Mouse (Mus musculus) frontal cortex, postnatal 25 days (tissue): ENCODE measurements around the gene Smyd3.

Source experiments
- DNase-seq, 2 experiments: peaks; one replicate each; pipeline ENCODE4 v3.0.0; 2022; ENCODE audit warnings: low spot score in 2 of 2

Gene Smyd3

DNA sequence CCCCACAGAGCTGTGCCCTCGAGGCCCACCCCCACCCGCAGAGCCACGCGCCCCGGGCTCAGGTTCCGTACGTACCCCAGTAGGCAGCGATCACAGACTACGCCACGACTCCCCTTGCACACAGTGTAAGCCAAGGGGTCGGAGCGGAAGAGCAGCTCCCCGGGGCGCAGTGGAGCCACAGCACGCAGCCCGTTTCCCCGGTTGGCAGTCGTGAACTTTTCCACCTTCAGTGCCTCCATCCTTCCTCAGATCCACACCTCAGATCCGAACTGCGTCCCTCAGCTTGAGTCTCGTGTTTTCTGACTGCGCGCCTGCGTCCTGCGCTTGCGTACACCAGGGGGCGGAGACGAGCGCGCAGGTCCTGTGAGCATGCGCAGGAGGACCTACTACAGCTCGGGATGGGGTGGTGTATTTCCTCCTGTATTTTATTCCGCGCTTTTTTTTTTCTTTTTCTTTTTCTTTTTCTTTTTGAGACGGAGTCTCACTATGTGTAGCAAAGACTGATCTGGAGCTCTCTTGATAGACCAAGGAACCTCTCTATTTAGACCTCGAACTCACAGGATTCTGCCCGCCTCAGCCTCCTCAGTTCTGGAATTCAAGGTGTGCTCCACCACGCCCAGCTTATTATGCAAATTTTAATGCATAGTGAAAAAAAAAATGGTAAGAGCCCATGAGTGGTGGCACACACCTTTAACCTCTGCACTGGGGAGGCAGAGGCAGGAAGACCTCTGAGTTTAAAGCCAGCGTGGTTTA, at the start of gene Smyd3:
Smyd3 (minus strand) TSS at position 329 of the 753 bp plus-strand sequence.
- peak; percentile 48 to 68 for DNase-seq

DNA sequence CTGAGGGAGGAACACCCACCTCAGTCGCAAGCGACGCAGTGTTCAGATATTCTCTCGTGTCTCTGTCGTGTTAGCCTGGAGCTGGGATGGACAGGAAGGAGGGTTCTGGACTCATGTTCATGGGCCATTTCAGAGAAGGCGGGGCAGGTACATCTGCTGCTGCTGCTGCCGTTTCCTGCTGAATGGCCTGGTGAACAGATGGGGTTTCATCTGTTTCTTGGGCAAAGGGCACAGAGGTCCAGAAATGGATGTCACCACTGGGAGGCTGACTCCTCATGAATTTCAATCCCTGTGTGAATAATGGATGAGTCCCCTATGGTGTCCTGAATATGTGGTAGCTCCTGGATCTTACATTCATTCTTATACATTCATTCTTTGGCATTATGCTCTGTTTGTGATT, 49.7 kb upstream of the Smyd3 start:
- no peak for DNase-seq

DNA sequence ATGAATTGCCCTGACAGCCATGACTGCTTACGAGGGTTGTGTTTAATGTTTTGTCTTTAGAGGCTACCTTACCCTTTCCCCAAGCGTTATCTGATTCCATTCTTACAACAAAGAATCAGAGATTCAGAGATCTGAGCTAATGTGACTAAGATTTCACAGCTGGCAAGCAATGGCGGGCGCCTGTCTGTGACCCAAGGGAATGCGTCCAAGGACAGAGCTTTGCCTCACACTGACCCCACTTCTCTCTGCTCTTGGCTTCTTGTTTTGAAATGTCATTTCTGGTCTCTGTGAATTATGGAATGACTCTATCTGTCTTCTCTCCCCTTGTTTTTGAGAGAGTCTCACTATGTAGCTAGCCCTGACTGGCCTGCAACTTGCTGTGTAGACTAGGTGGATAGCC, 46.1 kb upstream of the Smyd3 start:
- DNase-seq, result no peak

DNA sequence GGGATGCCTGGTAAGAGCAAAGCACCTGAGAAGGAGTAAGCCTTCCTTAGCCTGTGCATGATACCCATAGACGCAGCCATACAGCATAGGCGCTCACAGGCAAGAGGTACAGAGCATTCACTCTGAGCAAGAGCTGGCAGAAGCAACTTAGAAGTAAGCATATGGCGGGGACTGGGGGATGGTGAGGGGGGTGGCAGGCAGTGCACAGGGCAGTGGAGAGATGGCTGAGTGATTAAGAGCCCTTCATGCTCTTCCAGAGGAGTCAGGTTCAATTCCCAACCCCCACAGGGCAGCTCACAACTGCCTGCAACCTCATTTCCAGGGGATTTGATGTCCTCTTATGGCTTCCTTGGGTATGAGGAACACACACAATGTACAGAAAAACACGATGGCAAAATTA, 45.4 kb upstream of the Smyd3 start:
- DNase-seq, result no peak

DNA sequence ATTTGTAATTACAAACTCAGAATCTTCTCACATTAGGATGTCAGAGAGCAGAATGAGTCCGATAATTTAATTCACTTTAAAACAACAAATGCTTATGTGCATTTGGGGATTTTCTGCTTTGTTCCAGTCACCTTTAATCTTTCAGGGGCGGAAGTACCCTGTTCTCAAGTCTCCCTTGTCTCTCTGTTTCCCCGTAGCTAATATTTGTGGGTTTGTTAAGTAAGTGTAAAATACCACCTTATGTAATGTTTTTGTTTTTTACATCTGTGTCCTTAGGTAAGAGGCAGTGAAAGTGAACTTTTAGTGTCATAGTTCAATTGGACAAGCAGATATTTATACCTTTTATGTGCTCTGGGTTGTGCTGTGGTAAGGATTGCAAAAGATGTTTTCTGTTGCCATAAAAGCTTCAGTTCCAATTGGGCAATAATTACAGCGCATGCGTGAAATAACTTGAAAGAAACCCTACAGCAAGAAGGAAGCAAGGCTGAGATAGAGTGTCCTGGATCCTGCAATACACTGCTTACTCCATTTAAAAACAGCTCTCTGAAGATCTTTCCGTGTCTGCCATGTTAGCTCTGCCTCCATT, 43.1 kb upstream of the Smyd3 start:
- no peak for DNase-seq

DNA sequence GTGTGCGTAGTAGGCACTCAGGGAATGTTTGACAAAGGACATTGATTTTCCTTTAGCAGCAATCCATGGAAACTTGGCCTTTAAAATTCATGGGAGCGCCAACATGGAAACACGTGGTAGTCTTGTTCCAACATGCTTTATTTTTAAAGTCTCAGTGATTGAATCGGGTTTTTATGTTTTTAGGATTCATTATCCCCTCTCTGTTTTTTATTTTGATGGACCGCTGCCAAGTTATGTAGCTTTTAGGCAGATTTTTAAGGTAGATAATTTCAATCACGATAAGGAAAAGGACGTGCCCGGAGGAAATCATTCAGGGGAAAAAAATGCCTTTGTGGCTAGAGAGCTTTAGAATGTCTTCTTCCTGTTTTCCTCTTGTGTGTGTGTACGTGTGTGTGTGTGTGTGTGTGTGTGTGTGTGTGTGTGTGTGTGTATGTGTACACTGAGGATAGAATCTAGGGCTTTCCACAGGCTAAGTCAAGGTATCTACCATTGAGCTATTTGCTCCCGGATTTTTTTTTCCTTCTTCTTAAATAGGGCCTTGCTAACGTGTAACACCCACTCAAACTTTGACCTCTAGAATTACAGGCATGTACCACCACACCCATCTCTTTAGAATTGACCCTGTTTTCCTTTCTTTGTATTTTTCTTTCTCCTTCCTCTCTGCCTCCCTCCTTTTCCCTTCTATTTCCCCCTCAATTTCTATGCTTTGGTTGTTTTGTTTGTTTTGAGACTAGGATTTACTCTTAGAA, 41.8 kb upstream of the Smyd3 start:
- DNase-seq, result no peak

DNA sequence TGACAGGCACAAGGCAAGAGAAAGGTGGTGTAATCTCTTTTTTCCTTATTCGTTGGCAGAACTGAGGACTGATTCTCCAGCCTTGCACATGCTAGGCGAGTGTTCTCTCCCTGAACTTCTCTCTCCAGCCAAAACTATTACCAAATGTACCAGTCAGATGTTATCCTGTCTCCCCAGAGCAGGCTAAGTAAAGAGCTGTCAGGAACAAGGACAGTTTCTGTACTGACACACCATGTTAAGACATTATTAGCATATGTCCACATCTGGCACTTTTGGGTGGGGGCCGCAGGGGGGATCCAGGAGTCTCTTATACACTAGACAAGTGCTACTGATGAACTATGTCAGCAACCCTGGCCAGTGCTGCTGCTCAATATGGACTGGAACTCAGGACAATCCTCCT, 39.1 kb upstream of the Smyd3 start:
- DNase-seq, result no peak

DNA sequence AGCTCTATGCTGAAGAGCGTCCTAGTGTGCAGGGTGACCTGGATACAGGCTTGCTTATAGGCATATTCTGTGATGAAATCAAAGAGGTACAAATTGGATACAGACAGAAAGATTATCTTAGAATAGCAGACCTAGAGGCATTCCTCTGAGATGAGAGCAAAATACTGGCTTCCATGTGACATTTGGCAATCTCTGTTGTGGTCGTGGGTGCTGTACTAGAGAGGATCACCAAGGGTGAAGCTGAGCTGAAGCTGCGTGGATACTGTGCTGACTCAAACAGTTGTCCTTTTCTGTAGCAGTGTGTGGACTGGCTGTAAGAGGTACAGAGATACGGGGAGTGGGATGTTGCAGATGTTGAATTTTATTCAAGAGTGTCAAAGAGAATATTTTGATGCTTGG, 36.1 kb upstream of the Smyd3 start:
- no peak for DNase-seq

DNA sequence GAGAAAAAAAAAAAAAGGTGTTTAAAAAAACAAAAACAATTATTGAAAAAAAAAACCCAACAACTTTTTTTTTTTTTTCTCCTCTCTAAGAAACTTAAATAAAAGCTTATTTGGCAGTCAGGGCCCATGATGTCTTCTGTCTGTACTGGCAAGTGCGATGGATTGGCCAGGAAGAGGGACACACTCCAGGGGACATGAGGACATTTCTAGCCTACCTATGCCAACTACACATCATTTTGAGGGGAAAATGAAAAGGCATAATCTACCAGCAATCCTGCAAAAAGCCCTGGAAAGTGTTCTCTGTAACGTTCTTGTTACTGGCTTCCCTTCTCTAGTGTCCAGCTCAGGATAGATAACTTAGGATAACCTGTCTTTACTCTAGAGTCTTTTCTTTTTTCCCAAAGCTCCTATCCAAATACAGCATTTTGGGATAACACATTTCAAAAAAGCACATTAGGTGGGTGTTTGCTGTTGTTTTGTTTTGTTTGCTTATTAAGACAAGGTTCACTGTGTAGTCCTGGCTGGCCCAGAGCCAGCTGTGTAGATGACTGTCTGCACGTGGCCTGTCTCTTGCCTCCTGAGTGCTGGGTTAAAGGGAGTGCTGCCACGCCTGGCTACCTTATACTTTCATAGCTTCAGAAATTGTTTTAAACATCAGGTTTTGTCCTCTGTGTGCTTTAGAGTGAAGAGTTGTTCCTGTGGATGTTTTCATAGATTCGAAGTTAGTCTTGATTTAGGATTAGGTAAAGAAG, 35.5 kb upstream of the Smyd3 start:
- no peak for DNase-seq

DNA sequence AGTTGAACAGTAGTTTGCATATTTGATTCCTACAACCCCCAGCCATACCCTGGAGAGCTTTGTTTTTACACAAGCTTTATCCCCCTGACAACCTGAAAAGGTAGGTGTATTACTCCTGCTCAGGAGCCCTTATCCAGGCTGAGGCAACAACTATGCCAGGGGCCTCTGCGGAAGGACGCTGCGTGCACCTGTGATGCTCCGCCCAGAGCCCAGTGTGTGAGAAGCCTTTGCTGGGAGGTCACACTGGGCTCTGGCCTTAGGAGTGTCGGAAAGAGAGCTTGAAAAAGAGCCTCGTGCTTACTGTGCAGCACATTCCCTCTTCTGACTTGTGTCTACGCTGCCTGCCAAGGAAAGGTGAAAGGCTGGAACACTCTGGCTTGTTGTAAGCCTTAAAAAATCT, 34.9 kb upstream of the Smyd3 start:
- DNase-seq, result no peak

DNA sequence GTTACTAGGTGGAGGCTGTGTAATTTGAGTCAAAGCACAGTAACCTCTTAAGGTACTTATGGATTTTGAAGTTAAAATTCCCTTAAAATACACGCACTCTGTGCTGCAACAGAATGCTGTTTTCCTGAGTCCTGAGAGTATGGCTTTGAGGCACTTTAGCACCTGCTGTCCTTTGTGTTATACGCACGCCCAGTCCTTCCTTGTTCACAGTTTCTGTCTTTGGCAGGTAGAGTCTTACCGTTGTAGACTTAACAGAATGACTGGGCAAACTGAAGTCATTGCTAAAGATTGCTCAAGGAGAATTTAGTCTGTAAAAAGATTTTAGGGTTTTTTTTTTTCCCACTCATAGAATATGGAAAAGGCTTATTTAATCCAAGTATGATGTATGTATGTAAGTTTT, 34.1 kb upstream of the Smyd3 start:
- no peak for DNase-seq

DNA sequence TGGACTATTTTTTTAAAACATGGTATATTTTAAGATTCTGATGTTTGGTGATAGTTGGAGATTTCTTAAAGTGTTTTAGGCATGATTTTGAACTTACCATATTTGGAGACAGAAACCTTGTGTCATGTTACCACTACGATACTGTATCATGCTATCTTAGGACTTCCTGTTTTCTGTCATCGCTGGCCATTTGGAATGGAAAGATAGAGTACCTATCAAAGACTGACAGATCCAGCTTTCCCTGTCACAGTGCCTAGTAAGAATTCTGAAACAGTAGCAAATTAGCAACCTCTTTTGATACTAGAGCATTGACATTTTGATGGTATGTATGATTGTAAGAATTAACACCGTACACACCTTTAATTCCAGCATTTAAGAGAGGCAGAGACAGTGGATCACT, 33.5 kb upstream of the Smyd3 start:
- DNase-seq, result no peak

DNA sequence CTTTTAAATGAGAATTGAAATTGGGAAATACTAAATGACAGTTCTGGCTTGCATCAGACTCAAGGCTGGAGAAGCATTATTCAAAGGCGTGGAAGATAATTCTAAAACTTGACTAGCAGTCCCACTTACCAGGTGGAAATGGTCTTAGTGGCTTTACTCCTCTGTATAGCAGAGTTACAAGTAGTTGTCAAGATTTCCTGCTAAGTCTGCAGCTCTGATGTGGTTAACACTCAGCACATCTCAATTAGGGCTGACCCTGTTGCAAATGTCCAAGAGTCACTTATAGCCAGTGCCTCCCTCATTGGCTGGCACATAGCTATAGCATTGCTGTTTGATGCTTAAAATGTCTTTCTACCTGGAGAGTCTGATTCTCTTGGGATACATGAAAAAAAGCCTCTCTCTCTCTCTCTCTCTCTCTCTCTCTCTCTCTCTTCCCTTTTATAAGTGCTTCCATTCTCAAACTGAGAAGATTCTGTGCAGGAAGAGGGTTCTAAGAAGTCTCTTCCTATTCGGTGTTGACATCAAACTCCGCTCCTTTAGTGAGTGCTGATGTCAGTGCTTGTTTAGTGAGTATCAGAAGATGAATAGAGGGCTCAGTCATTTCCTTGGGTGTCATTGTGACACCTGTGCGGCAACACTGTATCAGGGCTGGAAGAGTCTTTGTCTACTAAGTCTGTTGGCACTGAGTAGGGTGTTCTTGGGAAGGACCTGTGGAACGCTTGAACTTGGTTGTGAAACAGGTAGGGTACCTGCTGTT, 31.3 kb upstream of the Smyd3 start:
- DNase-seq, result no peak

DNA sequence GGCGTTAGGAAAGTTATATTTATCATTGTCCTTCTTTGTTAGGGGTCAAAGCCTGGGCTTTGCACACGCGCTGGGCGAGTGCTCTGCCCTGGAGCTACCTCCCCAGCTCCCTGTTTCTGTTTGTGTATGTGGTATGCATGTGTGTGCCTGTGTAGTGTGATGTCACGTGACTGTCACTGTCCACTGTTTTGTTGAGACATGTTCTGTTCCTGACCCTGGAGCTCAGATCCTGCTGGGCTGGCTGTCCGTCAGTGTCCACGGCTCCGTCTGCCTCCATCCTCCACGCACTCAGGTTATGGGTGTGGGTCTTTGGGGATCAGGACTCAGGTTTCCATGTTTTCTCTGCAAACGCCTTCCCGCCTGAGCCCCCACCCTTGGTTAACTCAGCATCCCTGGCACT, 30.4 kb upstream of the Smyd3 start:
- no peak for DNase-seq

DNA sequence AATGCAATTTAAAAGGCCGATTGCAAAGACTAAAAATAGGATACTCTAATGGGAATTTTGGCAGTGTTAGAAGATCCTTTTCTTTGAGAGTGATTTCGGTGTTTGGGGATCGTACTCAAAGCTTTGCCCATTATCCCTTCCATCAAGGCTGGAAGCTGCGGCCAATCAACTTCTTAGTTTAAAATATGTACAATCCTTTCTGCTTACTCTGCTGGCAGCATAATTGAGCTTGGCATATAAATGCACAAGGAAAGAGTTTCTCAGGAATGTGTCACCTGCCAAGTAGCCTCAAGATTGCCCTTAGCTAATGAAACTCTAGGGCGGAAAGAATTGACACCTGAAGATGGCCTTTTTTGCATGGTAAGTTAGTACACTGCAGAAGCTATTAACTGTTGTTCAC, 29.3 kb upstream of the Smyd3 start:
- no peak for DNase-seq

DNA sequence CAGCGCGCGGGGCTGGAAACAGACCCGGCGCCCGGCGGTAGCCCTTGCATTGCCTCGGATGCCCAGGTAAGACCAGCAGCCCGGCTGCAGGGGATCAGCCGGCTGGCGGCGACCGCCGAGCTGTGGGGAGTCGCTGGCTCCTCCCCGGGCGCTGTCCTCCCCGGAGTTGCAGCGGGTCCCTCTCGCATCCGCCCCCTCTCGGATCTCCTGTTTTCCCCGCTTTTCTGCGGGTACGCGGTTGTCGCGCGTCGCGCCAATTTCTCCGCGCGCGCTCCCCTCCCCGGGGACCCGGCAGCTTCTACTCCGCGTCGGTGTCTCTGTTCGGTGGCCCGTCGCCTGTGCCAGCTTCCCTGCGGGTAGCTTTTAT, 28.7 kb upstream of the Smyd3 start:
- DNase-seq, result no peak

DNA sequence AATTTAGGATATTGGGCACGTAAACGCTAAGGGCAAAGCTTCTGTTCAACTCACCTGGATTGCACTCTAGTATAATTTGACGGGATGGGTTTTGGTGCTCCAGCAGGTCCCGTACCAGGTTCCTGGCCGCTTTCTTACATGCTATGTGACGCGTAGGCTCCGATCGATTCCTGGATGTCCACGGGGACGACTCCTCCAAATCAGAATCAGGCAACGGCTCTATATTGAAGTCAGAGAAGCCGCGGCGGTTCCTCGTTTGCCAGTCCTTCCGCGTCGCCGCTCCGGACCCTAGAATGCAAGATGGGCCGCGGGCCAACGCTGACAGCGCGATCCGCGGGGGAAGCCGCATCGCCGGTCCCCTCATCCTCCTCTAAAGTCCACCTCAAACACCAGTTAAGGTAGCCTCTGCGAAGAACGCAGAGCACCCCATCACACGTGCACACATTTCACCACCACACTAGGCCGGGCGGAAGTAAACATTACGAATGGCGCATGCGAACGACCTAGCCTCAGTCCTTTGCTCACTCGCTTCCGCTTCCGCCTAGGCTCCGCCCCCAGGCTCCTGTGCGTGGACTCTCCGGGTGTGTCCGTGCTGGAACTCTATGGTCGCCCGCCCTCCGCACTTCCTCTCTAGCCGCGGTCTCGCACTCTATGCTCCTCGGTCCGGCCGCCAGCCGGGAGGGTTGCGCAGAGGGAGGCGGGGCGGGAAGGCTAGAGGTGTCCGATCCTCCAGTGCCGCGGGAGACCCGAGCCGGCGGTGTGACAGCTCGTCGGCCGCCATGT, 28.1 kb upstream of the Smyd3 start, which contains the start of the genes Tfb2m and Cnst:
Tfb2m (minus strand) TSS at position 500 of the 783 bp plus-strand sequence.
Cnst (plus strand) TSS at position 603 of the 783 bp plus-strand sequence.
- peak; percentile 94 for DNase-seq

DNA sequence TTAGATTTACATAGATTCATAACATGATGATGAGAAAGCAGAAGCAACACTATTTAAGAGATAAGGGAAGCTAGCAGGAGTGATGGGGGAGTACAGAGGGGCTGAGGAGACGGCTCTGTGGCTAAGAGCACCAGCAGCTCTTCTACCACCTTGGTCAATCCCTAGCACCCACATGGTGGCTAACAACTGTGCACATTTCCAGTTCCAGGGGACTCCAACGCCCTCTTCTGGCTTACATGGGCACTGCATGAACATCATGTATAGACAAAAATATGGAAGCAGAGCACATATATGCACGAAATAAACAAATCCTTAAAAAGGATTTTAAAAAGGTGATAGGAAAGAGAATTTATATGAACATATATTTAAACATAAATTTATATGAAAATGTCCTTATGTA, 23.7 kb upstream of the Smyd3 start:
- no peak for DNase-seq

DNA sequence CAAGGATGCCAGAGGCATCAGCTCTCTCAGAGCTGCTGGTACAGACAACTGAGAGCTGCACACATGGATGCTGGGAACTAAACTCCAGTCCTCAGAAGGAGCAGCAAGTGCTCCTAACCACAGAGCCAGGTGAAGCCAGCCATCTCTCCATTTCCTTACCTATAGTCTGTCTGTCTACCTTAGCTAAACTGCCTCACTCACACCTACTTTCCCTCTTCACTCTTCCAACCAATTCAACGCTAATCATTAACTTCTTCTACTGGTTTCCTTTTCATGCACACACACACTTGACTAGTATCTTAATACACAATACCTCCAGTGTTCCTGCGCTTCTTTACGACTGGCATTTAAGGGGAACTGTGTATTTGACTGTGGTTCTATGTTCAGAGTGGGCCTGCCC, 22.0 kb upstream of the Smyd3 start:
- DNase-seq, result no peak

DNA sequence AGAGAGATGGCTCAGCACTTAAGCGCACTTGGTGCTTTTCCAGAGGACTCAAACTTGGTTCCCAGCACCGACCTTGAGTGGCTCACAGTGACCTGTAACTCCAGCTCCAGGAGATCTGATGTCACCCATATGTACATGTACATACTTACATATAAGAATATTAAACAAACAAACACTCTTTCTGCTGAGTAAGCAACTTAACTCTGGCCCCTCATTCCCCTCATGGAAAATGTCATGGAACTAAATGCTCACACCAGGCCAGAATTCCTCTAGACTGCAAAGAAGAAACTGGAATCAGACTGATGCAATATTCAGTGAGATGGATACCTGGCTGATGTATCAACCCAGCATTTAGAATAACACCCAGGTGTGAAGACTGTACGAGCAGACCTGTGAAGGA, 21.2 kb upstream of the Smyd3 start:
- no peak for DNase-seq

DNA sequence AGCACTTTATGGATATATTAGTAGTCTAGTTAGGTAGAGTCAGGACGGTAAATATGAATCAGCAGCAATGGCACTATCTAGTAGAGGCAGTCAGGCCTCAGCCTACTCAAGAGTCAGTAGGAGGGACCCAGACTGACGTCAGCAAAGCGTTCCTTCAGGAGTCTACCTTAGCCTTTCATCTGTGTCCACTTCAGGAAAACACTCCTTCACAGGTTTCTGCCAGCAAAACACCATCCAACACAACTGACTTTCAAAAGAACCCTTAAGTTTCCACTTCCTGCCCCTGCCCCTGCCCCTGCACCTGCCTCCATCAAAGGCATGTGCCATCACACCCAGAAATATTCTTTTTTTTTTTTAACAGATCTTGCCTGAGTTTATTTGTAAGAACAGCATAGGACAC, 2.1 kb upstream of the Smyd3 start:
- DNase-seq, result no peak
